Mouse (Mus musculus) limb, embryonic 12.5 days (tissue): Measurements from ENCODE around the gene Tldc2. TPM values are rescaled to one million over a fixed set of nuclear protein-coding genes. Genes with fewer than 3 reads are reported as not detected.

Source experiments
- ATAC-seq: fragments of 200-750 bp; cut with Nextera tagmentation; 2 replicates; pipeline ENCODE4 v1.8.0; 2017; ENCODE audit warnings: low read depth, moderate TSS enrichment; ENCODE audit not compliant: insufficient number of reproducible peaks, insufficient read depth, low FRiP score, low TSS enrichment
- H3K27ac ChIP-seq: fragments of 300-500 bp; sonication (generic); 2 replicates; pipeline ENCODE4 v1.5.1; 2016; ENCODE audit warnings: mild to moderate bottlenecking, moderate library complexity
- H3K27me3 ChIP-seq: fragments of 300-500 bp; sonication (generic); 2 replicates; pipeline ENCODE4 v1.6.1; 2016; ENCODE audit warnings: mild to moderate bottlenecking, moderate library complexity
- H3K36me3 ChIP-seq: fragments of 300-500 bp; sonication (generic); 2 replicates; pipeline ENCODE4 v1.6.1; 2016; ENCODE audit warnings: mild to moderate bottlenecking, moderate library complexity
- H3K4me1 ChIP-seq: fragments of 300-500 bp; sonication (generic); replicated peaks from 2 replicates; pipeline ENCODE4 v1.6.1; 2016
- H3K4me2 ChIP-seq: fragments of 300-500 bp; sonication (generic); 2 replicates; pipeline ENCODE4 v1.6.1; 2016; ENCODE audit warnings: mild to moderate bottlenecking, moderate library complexity
- H3K4me3 ChIP-seq: fragments of 300-500 bp; sonication (generic); replicated peaks from 2 replicates; pipeline ENCODE4 v1.5.1; 2016; ENCODE audit warnings: mild to moderate bottlenecking
- H3K9ac ChIP-seq: fragments of 300-500 bp; sonication (generic); replicated peaks from 2 replicates; pipeline ENCODE4 v1.6.1; 2016; ENCODE audit warnings: mild to moderate bottlenecking, moderate library complexity
- H3K9me3 ChIP-seq: fragments of 300-500 bp; sonication (generic); 2 replicates; pipeline ENCODE4 v1.6.1; 2016; ENCODE audit warnings: mild to moderate bottlenecking, moderate library complexity
- WGBS: fragments of 180-500 bp; shearing (Covaris S2); methylation state at CpG from one replicate; pipeline ENCODE4 v1.1.7; 2016; 5-methylcytosine and 5-hydroxymethylcytosine counted together
- polyA plus RNA-seq: library from polyadenylated mRNA; unstranded; fragments of >200 nt; fragmentation: Nextera tagmentation; extraction: Ambion mirVana; gene quantifications from 2 replicates; pipeline ENCODE4 v1.2.1, GENCODE M21; 2016

The Tldc2 gene
- not detected in 2 replicates for polyA plus RNA-seq

- Histone ChIP-seq H3K4me3 (no peak within 1 kb of the TSS), H3K27me3 (peaks cover 5% of the 10 kb centered on the region; the same call in 1 of the 2 replicates), H3K9me3 (no peaks in the 10 kb centered on the region), H3K4me2 (no peak within 1 kb of the TSS), H3K27ac (no peak within 1 kb of the TSS), H3K4me1 (no peaks in the 10 kb centered on the region), H3K9ac (no peak within 1 kb of the TSS), H3K36me3 (no peaks in the 10 kb centered on the region)
- no peak for ATAC-seq
- WGBS = 84% methylated on average over 8 of the region's 8 CpGs
Measured at GRCm38 (mm10) chr2:157086796-157087195, at the start of gene Tldc2. Gene Tldc2 (plus strand): TSS chr2:157087055.

DNA sequence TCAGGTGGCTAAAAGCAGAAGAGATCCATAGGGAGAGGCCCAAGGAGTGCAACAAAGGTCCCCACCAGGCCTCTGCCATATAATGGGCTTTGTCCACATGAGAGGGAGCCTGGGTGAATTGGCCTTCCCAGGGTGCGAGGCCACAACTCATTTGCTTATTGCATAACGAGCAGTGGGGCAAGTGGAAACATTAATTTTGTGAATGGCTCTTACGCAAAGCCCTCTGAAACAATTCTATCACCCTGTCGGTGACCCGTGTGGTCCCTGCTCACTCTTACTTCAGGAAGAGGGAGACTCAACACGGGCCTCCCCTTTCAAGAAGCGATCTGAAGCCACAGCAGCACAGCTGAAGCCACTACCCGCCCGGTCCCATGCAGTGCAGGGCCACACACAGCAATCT is 49.6 kb upstream of the Tldc2 start:
- H3K27ac ChIP-seq = no peak overlapping the region
- 87% methylated on average over 9 of the region's 9 CpGs for WGBS
- no peaks in the 10 kb centered on the region for H3K27me3 ChIP-seq
- peaks cover 94% of the 10 kb centered on the region for H3K36me3 ChIP-seq
- no peaks in the 10 kb centered on the region for H3K9me3 ChIP-seq
- no peak overlapping the region for H3K4me2 ChIP-seq
- H3K9ac ChIP-seq = no peak overlapping the region
- no peak for ATAC-seq
- H3K4me3 ChIP-seq = no peak overlapping the region
- H3K4me1 ChIP-seq = no peaks in the 10 kb centered on the region

GRCm38 (mm10) chr2:157039900-157040648 is 46.8 kb upstream of the Tldc2 start:
- 93% methylated on average over 49 of the region's 50 CpGs for WGBS
- no peak overlapping the region for H3K4me3 ChIP-seq
- H3K27me3 ChIP-seq = no peaks in the 10 kb centered on the region
- H3K9me3 ChIP-seq = no peaks in the 10 kb centered on the region
- H3K27ac ChIP-seq = no peak overlapping the region
- H3K4me2 ChIP-seq = no peak overlapping the region
- no peak for ATAC-seq
- H3K4me1 ChIP-seq = no peaks in the 10 kb centered on the region
- no peak overlapping the region for H3K9ac ChIP-seq
- H3K36me3 ChIP-seq = peaks cover 97% of the 10 kb centered on the region

GRCm38 (mm10) chr2:157040649-157041046 is 46.2 kb upstream of the Tldc2 start:
- H3K27ac ChIP-seq = no peak overlapping the region

DNA sequence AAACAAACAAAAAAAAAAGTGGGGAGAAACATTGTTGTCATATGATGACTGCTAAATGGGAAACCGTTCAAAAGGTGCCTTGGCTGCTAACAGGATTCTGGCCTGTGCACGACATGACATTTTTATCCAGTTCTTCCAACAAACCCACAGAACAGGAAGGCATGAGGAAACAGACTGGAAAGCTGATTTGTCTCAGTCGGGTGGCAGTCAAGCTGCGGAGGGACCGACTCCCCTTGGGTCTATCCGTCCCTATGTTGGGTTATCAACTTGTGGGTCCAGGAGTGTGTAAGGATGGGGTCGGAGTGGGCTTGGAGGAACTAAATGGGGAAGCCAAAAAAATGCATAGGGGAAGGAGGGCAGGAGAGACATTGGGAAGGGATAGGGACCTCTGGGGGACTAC is 45.4 kb upstream of the Tldc2 start:
- ATAC-seq = no peak
- H3K36me3 ChIP-seq = peaks cover 97% of the 10 kb centered on the region

More at GRCm38 (mm10) chr2:157040649-157041046, 46.2 kb upstream of the Tldc2 start:
- H3K4me2 ChIP-seq = no peak overlapping the region
- H3K27me3 ChIP-seq = no peaks in the 10 kb centered on the region
- no peak overlapping the region for H3K4me3 ChIP-seq
- H3K9ac ChIP-seq = no peak overlapping the region
- WGBS = 84% methylated on average over 17 of the region's 17 CpGs
- ATAC-seq = no peak
- no peaks in the 10 kb centered on the region for H3K4me1 ChIP-seq
- H3K36me3 ChIP-seq = peaks cover 97% of the 10 kb centered on the region
- H3K9me3 ChIP-seq = 0 out of 2 replicates have a peak, but pooled peaks cover 5% of the 10 kb centered on the region

GRCm38 (mm10) chr2:157043556-157043955 is 43.3 kb upstream of the Tldc2 start:
- no peak overlapping the region for H3K27ac ChIP-seq
- H3K9ac ChIP-seq = no peak overlapping the region
- no peak overlapping the region for H3K4me2 ChIP-seq
- no peaks in the 10 kb centered on the region for H3K4me1 ChIP-seq
- H3K4me3 ChIP-seq = no peak overlapping the region
- 0 out of 2 replicates have a peak, but pooled peaks cover 10% of the 10 kb centered on the region for H3K9me3 ChIP-seq
- 90% methylated on average over 8 of the region's 8 CpGs for WGBS
- H3K27me3 ChIP-seq = no peaks in the 10 kb centered on the region
- peaks cover 93% of the 10 kb centered on the region for H3K36me3 ChIP-seq
- ATAC-seq = no peak

More for the DNA sequence above, 45.4 kb upstream of the Tldc2 start:
- Histone ChIP-seq H3K27ac (no peak overlapping the region), H3K4me3 (no peak overlapping the region), H3K4me2 (no peak overlapping the region), H3K27me3 (no peaks in the 10 kb centered on the region), H3K9ac (no peak overlapping the region), H3K4me1 (no peaks in the 10 kb centered on the region), H3K9me3 (0 out of 2 replicates have a peak, but pooled peaks cover 10% of the 10 kb centered on the region)
- WGBS = 94% methylated on average over 7 of the region's 7 CpGs

DNA sequence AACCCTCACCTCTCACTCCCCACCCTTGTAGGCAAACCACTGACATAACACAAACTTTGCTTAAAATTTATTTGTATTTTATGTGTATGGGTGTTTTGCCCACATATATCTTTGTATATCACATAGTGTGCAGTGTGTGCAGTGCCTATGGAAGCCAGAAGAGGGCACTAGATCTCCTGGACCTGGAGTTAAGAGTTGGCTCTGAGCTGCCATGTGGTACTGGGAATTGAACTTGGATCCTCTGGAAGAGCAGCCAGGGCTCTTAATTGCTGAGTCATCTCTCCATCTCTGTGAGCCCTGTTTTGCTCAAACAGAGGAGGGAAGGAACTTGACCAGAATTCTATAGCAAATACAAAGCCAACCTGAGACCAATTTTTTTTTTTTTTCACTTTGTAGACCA is 42.9 kb upstream of the Tldc2 start:
- Histone ChIP-seq H3K27me3 (no peaks in the 10 kb centered on the region), H3K4me1 (no peaks in the 10 kb centered on the region), H3K4me3 (no peak overlapping the region)

DNA sequence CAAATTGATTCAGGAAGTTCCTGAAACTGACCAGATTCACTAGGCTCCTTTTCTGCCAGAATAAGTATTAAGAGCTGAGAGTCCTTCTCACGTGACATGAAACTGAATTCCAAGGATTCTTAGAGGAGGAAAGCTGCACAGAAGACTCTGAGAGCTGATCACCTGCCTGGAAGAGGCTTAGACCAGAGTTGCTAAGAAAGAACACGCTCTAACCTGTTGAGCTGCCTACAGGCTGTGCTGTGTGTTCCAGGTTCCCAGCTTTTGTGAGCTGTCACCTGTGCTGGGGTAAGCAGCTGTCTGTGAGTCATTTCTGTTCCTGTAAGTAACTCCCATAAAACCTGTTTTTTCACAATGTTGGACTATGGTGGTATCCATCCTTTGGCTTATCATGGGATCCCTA is 40.9 kb upstream of the Tldc2 start:
- 93% methylated on average over 2 of the region's 2 CpGs for WGBS
- peaks cover 93% of the 10 kb centered on the region for H3K36me3 ChIP-seq

More for the DNA sequence above, 42.9 kb upstream of the Tldc2 start:
- Histone ChIP-seq H3K9me3 (0 out of 2 replicates have a peak, but pooled peaks cover 10% of the 10 kb centered on the region), H3K36me3 (peaks cover 93% of the 10 kb centered on the region), H3K4me2 (no peak overlapping the region), H3K27ac (no peak overlapping the region), H3K9ac (no peak overlapping the region)
- no peak for ATAC-seq

GRCm38 (mm10) chr2:157046956-157047355 is 39.9 kb upstream of the Tldc2 start:
- WGBS = 89% methylated on average over 5 of the region's 5 CpGs
- Histone ChIP-seq H3K4me2 (no peak overlapping the region), H3K4me3 (no peak overlapping the region), H3K4me1 (peaks cover 8% of the 10 kb centered on the region; the same call in 1 of the 2 replicates), H3K36me3 (peaks cover 94% of the 10 kb centered on the region), H3K9ac (no peak overlapping the region), H3K27ac (no peak overlapping the region), H3K27me3 (no peaks in the 10 kb centered on the region), H3K9me3 (0 out of 2 replicates have a peak, but pooled peaks cover 10% of the 10 kb centered on the region)
- no peak for ATAC-seq

More for the DNA sequence above, 40.9 kb upstream of the Tldc2 start:
- Histone ChIP-seq H3K27ac (no peak overlapping the region), H3K4me3 (no peak overlapping the region), H3K4me1 (peaks cover 8% of the 10 kb centered on the region; the same call in 1 of the 2 replicates), H3K4me2 (no peak overlapping the region), H3K27me3 (no peaks in the 10 kb centered on the region), H3K9me3 (0 out of 2 replicates have a peak, but pooled peaks cover 10% of the 10 kb centered on the region), H3K9ac (no peak overlapping the region)
- ATAC-seq = no peak

GRCm38 (mm10) chr2:157048395-157049181 is 38.3 kb upstream of the Tldc2 start:
- no peak for ATAC-seq
- H3K9me3 ChIP-seq = 0 out of 2 replicates have a peak, but pooled peaks cover 10% of the 10 kb centered on the region
- 92% methylated on average over 13 of the region's 13 CpGs for WGBS
- no peak overlapping the region for H3K4me3 ChIP-seq
- H3K4me2 ChIP-seq = no peak overlapping the region
- peaks cover 96% of the 10 kb centered on the region for H3K36me3 ChIP-seq
- H3K4me1 ChIP-seq = peaks cover 8% of the 10 kb centered on the region; the same call in 1 of the 2 replicates
- no peaks in the 10 kb centered on the region for H3K27me3 ChIP-seq
- H3K9ac ChIP-seq = no peak overlapping the region
- no peak overlapping the region for H3K27ac ChIP-seq

GRCm38 (mm10) chr2:157049831-157050243 is 37.0 kb upstream of the Tldc2 start:
- H3K27ac ChIP-seq = no peak overlapping the region
- H3K4me1 ChIP-seq = peaks cover 8% of the 10 kb centered on the region; the same call in 1 of the 2 replicates
- ATAC-seq = no peak
- H3K4me3 ChIP-seq = no peak overlapping the region
- no peak overlapping the region for H3K4me2 ChIP-seq
- 83% methylated on average over 8 of the region's 8 CpGs for WGBS
- no peaks in the 10 kb centered on the region for H3K27me3 ChIP-seq
- 0 out of 2 replicates have a peak, but pooled peaks cover 10% of the 10 kb centered on the region for H3K9me3 ChIP-seq
- H3K36me3 ChIP-seq = peaks cover 96% of the 10 kb centered on the region
- no peak overlapping the region for H3K9ac ChIP-seq
